Mouse (Mus musculus) kidney, embryonic 16.5 days (tissue): ENCODE data around the gene Cxcl10. TPM values are rescaled to one million over a fixed set of nuclear protein-coding genes. Genes with fewer than 3 reads are reported as not detected.
A peak's percentile ranks its signal among the peaks of the same experiment; 100 is the strongest.
"Not testable (repeated sequence)": the region's sequence is repeated elsewhere in the genome, so short reads cannot be mapped to it uniquely, and the experiment has no call there.

ENCODE experiments used
- ATAC-seq: fragments of 200-750 bp; cut with Nextera tagmentation; 2 replicates; pipeline ENCODE4 v1.8.0; 2017; ENCODE audit warnings: moderate TSS enrichment; ENCODE audit not compliant: low FRiP score, low TSS enrichment
- H3K27ac ChIP-seq: fragments of 300-500 bp; sonication (generic); 2 replicates; pipeline ENCODE4 v1.5.1; 2014; ENCODE audit warnings: low read length
- H3K27me3 ChIP-seq: fragments of 300-500 bp; sonication (generic); 2 replicates; pipeline ENCODE4 v1.6.1; 2014; ENCODE audit warnings: low read length, control low read depth, mixed read lengths; ENCODE audit not compliant: insufficient read depth
- H3K36me3 ChIP-seq: fragments of 300-500 bp; sonication (generic); 2 replicates; pipeline ENCODE4 v1.6.1; 2014; ENCODE audit warnings: low read length, control low read depth, mixed read lengths; ENCODE audit not compliant: insufficient read depth
- H3K4me1 ChIP-seq: fragments of 300-500 bp; sonication (generic); 2 replicates; pipeline ENCODE4 v1.6.1; 2014; ENCODE audit warnings: low read length, control low read depth, mixed read lengths; ENCODE audit not compliant: insufficient read depth
- H3K4me2 ChIP-seq: fragments of 300-500 bp; sonication (generic); replicated peaks from 2 replicates; pipeline ENCODE4 v1.6.1; 2014; ENCODE audit warnings: low read depth, low read length
- H3K4me3 ChIP-seq: fragments of 300-500 bp; sonication (generic); 2 replicates; pipeline ENCODE4 v1.5.1; 2014; ENCODE audit warnings: mild to moderate bottlenecking, low read length
- H3K9ac ChIP-seq: fragments of 300-500 bp; sonication (generic); replicated peaks from 2 replicates; pipeline ENCODE4 v1.6.1; 2014; ENCODE audit warnings: low read length
- H3K9me3 ChIP-seq: fragments of 300-500 bp; sonication (generic); 2 replicates; pipeline ENCODE4 v1.6.1; 2016; ENCODE audit warnings: low read length, control low read depth
- WGBS: fragments of 180-500 bp; shearing (Covaris S2); extraction: QIAGEN DNeasy Blood & Tissue Kit; methylation state at CpG from one replicate; pipeline ENCODE4 v1.1.7; 2014; 5-methylcytosine and 5-hydroxymethylcytosine counted together
- polyA plus RNA-seq: library from polyadenylated mRNA; unstranded; fragments of >200 nt; fragmentation: Nextera tagmentation; extraction: Ambion mirVana; gene quantifications from 2 replicates; pipeline ENCODE4 v1.2.1, GENCODE M21; 2015

The Cxcl10 gene
- polyA plus RNA-seq, 1 experiment from 2014 or later = 1.1 TPM

DNA sequence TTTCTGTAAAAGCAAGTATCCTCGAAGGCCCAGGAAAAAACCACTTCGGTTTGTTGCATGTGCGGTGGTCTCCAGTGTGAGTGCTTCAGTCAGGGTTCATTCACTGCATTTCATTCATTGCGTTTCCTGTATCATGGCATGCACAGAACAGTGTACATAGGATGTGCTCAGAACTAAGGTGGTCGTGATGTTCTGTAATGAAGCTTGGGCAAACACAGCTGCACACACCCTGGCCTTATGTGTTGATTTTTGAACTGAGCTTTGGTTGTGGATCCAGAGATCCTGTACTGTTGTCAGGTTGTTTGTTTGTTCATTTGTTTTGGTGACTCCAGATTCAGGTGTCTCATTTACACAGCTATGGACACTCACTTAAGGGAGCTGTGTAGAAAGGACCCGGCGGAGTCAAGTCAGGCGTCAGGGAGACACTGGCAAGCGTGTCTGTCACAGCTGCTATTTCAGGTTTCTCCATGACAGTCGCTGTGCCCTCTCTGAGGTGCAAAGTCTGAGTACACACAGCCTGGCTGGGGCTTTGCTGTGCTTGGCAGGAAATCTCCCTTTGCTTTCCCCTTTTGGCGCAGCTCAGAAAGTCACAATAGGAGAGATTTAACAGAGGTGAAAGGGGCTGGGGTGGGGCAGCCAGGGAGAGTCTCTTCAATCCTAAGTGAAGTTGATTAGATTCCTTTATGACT, 10.2 kb upstream of the Cxcl10 start:
- no peak; the same call in 1 of the 2 replicates for ATAC-seq
- H3K27me3 ChIP-seq = no peaks in the 10 kb centered on the region
- no peak overlapping the region for H3K4me2 ChIP-seq
- no peak overlapping the region for H3K9ac ChIP-seq
- H3K4me1 ChIP-seq = no peaks in the 10 kb centered on the region
- WGBS = 77% methylated on average over 11 of the region's 11 CpGs
- H3K27ac ChIP-seq = no peak overlapping the region
- no peak overlapping the region for H3K4me3 ChIP-seq
- H3K9me3 ChIP-seq = no peaks in the 10 kb centered on the region
- H3K36me3 ChIP-seq = no peaks in the 10 kb centered on the region

DNA sequence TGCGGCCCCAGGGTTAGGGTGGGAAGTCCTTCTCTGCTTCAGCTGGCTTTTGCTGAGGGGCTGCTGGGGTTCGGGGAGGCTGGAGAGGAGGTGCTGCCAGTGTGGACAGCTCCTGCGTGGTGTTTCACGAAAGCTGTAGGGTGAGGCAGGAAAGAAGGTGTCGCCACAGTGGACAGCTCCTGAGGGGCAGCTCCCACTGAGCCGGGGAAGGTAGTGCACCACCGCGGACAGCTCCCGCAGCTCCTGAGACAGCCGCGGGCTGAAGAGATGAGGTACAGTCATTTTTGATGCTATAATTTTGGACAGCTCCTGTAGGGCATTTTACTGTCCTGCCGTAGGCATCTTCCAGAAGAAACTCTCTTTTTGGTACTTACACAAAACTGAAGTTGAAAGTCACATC, 9.3 kb upstream of the Cxcl10 start:
- WGBS = 27% methylated on average over 12 of the region's 12 CpGs
- no peaks in the 10 kb centered on the region for H3K36me3 ChIP-seq
- H3K27me3 ChIP-seq = no peaks in the 10 kb centered on the region
- no peak overlapping the region for H3K27ac ChIP-seq
- H3K4me3 ChIP-seq = no peak overlapping the region
- no peak overlapping the region for H3K9ac ChIP-seq
- H3K4me1 ChIP-seq = 0 out of 2 replicates have a peak, but pooled peaks cover 2% of the 10 kb centered on the region
- no peak overlapping the region for H3K4me2 ChIP-seq
- H3K9me3 ChIP-seq = no peaks in the 10 kb centered on the region
- ATAC-seq = peak; percentile 86

DNA sequence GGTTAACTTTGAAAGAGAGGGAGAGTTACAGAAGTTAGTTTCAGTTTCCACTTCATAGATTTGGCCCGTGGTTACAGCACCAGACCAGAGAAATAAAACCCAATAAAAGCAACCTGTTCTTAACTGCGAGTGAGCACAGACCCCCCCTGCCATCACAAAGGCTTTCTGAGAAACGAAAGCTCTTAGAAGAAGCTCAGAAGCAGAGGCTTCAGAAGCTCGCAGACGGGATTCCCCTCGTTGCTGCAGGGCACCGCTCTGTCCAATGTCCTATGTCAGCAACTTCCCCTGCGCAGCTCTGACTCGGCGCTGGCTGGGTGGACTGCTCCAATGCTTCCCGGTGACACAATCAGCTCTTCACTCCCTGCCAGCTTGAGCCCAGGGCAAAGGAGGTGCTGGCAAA, 4.8 kb upstream of the Cxcl10 start:
- H3K4me2 ChIP-seq = peak overlapping the region; percentile 17; the same call in 1 of the 2 replicates
- 39% methylated on average over 11 of the region's 11 CpGs for WGBS
- no peak for ATAC-seq

DNA sequence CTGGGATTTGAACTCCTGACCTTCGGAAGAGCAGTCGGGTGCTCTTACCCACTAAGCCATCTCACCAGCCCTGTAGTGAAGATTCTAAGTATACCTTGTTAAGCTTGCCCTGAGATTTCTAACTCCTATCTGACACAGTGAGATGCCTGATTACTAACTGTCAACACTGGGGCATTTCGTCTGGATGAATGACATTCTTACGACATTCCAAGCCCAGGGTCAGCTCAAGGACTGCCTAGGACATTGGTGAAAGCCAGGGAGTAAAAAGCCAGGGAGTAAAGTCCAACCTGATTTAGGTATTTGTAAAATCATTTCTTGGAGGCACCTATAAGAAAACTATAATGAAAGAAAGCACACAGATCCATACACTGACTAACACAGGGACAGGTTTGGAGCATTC, 4.0 kb upstream of the Cxcl10 start:
- ATAC-seq, H3K36me3 ChIP-seq, H3K4me2 ChIP-seq, H3K9me3 ChIP-seq, H3K27me3 ChIP-seq, H3K27ac ChIP-seq, H3K9ac ChIP-seq, H3K4me3 ChIP-seq: not testable (repeated sequence)
- peaks cover 16% of the 10 kb centered on the region for H3K4me1 ChIP-seq
- WGBS = 68% methylated on average over 4 of the region's 4 CpGs

More for the DNA sequence above, 4.8 kb upstream of the Cxcl10 start:
- 0 out of 2 replicates have a peak, but pooled peaks cover under 1% of the 10 kb centered on the region for H3K27me3 ChIP-seq
- peak overlapping the region; percentile 32 for H3K4me3 ChIP-seq
- H3K27ac ChIP-seq = no peak overlapping the region
- H3K9me3 ChIP-seq = no peaks in the 10 kb centered on the region
- H3K9ac ChIP-seq = no peak overlapping the region; the same call in 1 of the 2 replicates
- no peaks in the 10 kb centered on the region for H3K36me3 ChIP-seq
- H3K4me1 ChIP-seq = peaks cover 9% of the 10 kb centered on the region

DNA sequence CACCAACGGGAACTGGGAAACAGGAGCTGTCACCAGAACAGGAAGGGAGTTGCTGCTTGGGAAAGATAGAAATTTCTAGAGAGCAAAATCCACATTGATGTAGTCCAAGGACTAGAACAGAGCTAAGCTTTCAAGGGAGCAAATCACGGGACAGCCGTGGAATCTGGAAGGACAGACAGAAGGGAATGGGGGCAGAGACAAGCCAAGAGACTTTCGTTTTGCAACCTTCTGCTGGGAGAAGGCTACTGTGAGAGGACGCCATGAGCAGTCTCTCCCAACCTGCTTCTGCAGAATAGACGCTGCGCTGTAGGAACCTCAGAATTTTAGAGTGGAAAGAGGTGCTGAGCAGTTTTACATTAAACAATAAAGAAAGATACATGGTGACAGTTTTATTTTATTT, 1.0 kb upstream of the Cxcl10 start:
- no peaks in the 10 kb centered on the region for H3K36me3 ChIP-seq
- 71% methylated on average over 7 of the region's 7 CpGs for WGBS
- no peak for ATAC-seq

DNA sequence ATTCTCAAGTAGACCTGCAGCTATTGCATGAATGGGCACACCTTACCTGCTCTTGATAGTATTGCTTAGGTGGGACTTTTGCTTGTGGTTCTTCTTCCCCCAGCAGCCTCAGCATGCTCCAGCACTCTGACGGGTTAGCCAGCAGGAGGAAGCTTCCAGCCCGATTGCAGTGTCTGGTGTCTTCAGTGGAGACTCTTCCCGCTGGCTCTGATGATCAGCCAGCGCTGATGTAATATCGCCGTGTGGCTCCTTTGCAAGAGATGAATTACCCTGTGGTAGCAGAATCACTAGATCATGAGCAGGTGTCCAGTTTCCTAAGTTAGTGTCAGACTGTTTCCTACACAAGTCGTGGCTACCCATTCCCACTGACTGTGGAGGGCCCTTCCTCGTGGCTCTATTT, 3.7 kb downstream of the Cxcl10 start:
- H3K9me3 ChIP-seq = no peaks in the 10 kb centered on the region
- H3K27me3 ChIP-seq = 0 out of 2 replicates have a peak, but pooled peaks cover 4% of the 10 kb centered on the region
- H3K4me2 ChIP-seq = no peak overlapping the region
- no peak overlapping the region for H3K9ac ChIP-seq
- no peak overlapping the region for H3K27ac ChIP-seq
- no peak overlapping the region for H3K4me3 ChIP-seq
- H3K4me1 ChIP-seq = peaks cover 13% of the 10 kb centered on the region
- no peaks in the 10 kb centered on the region for H3K36me3 ChIP-seq
- 81% methylated on average over 8 of the region's 8 CpGs for WGBS
- no peak for ATAC-seq

More for the DNA sequence above, 1.0 kb upstream of the Cxcl10 start:
- Histone ChIP-seq H3K4me3 (no peak overlapping the region), H3K27me3 (0 out of 2 replicates have a peak, but pooled peaks cover 4% of the 10 kb centered on the region), H3K4me2 (no peak overlapping the region), H3K4me1 (peaks cover 16% of the 10 kb centered on the region), H3K9ac (no peak overlapping the region), H3K9me3 (no peaks in the 10 kb centered on the region), H3K27ac (no peak overlapping the region)

DNA sequence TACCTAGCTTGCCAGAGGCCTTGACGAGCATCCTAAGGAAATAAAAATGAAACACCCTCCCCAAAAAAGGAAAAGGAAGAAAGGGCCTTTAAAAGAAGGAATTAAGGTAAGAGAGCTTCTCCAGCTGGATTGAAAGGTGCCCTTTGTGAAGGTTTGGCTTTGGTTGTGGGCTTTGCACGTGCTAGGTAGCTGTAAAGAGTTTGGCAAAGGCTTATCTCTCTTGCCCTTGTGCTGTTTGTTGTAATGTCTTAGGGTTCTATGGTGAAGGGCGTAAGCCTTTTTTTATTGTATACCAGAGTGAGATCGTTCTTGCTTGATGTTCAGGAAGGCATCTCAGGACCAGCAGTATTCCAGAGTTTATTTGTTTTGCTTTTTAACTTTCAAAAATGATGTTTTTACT, 8.1 kb downstream of the Cxcl10 start:
- ATAC-seq = no peak
- 74% methylated on average over 4 of the region's 4 CpGs for WGBS

DNA sequence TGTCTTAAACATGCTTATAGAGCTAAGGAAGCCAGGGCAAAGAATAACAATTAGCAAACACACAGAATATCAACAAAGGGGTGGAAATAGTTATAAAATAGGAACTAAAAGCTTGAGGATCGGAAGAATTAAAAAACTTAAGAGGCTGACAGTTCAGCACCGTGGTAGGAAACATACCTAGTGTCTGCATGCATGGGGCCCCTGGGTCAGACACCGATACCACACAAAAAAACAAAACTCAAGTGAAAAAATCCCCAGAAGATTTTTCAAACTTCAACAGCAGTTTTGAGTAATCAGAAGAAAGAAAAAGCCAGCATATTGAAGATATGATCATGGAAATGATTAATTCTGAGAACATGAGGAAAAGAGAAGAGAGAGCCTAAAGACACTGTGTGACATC, 11.9 kb downstream of the Cxcl10 start:
- H3K4me1 ChIP-seq = no peaks in the 10 kb centered on the region
- 77% methylated on average over 3 of the region's 3 CpGs for WGBS

More for the DNA sequence above, 8.1 kb downstream of the Cxcl10 start:
- no peak overlapping the region for H3K4me2 ChIP-seq
- no peaks in the 10 kb centered on the region for H3K27me3 ChIP-seq
- H3K4me1 ChIP-seq = no peaks in the 10 kb centered on the region
- no peak overlapping the region for H3K4me3 ChIP-seq
- H3K27ac ChIP-seq = no peak overlapping the region
- H3K36me3 ChIP-seq = no peaks in the 10 kb centered on the region
- no peaks in the 10 kb centered on the region for H3K9me3 ChIP-seq
- no peak overlapping the region for H3K9ac ChIP-seq

DNA sequence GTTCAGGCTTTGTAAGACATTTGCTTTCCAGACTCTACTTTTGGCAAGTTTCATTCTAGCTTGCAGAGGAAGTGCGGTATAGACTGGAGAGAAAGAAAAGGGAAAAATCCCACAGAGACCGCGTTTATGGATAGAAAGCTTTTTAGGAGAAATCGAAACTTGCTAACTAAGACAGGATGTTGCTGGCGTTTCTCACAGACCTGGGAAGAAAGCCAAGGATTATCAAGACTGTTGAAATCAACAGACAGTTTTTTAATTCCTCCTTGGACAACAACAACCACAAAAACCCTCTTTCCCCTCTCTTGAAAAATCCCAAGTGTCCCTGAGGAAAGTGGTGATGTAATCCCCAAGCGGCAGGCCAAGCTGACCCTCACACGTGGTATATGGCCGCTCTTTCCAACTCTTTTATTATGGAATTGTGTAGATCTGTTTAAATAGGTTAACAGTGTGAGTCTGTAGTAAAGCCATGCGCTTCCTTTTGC, 16.3 kb downstream of the Cxcl10 start:
- no peaks in the 10 kb centered on the region for H3K4me1 ChIP-seq
- H3K9ac ChIP-seq = no peak overlapping the region
- ATAC-seq = peak; percentile 49; the same call in 1 of the 2 replicates
- no peak overlapping the region for H3K4me3 ChIP-seq
- peak overlapping the region; percentile 32 for H3K4me2 ChIP-seq
- peak overlapping the region; percentile 61 for H3K27ac ChIP-seq
- H3K27me3 ChIP-seq = no peaks in the 10 kb centered on the region
- no peaks in the 10 kb centered on the region for H3K9me3 ChIP-seq
- no peaks in the 10 kb centered on the region for H3K36me3 ChIP-seq
- WGBS = 50% methylated on average over 9 of the region's 9 CpGs

More for the DNA sequence above, 11.9 kb downstream of the Cxcl10 start:
- ATAC-seq = no peak
- Histone ChIP-seq H3K9me3 (no peaks in the 10 kb centered on the region), H3K9ac (no peak overlapping the region), H3K36me3 (no peaks in the 10 kb centered on the region), H3K4me3 (no peak overlapping the region), H3K27me3 (no peaks in the 10 kb centered on the region), H3K27ac (no peak overlapping the region), H3K4me2 (no peak overlapping the region)

DNA sequence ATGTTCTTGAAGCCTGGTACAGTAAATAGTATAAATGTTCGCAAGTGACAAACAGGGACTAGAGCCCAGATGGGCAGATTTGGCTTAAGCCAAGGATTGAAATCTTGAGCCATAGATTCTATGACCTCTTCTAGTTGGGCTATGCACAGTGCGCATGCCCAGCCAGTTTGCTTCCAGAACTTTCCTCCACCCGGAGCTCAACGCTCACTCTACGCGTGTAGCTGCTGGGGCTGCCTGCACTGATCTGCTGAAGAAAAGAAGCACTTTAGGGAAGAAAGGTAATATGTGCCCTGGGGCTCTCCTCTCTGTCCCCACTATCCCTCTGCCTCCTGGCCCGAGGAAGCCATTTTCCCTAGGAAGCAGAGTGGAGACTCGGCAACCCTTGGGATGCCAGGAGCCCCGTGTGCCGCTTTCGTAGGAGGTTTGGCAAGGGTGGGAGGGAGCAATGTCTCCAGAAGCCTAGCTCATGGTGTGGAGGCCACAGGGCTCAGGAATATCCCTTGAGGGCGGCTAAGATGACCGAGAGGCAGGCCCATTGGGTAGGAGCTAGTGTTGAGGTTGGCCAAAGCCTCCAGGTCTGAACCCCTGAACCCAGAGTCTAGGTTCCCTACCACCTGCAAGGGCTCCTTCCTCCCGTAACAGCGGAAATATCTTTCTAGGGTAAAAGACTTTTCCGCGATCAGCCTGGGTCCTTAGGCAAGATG, 16.9 kb downstream of the Cxcl10 start, which contains the start of gene Art3:
Gene Art3, plus strand, starts transcription at position 193 of the 704 bp plus-strand sequence.
- peak within 1 kb of the TSS; percentile 32 for H3K4me2 ChIP-seq
- H3K9me3 ChIP-seq = no peaks in the 10 kb centered on the region
- no peak within 1 kb of the TSS for H3K4me3 ChIP-seq
- H3K36me3 ChIP-seq = no peaks in the 10 kb centered on the region
- H3K27me3 ChIP-seq = no peaks in the 10 kb centered on the region
- ATAC-seq = no peak
- H3K27ac ChIP-seq = peak within 1 kb of the TSS; percentile 61
- H3K4me1 ChIP-seq = no peaks in the 10 kb centered on the region
- 90% methylated on average over 17 of the region's 17 CpGs for WGBS
- no peak within 1 kb of the TSS for H3K9ac ChIP-seq
